Mouse (Mus musculus) left cerebral cortex, postnatal 25 days (tissue): ENCODE measurements around the gene Capn6. TPM values are rescaled to one million over a fixed set of nuclear protein-coding genes. Genes with fewer than 3 reads are reported as not detected.
A peak's percentile ranks its signal among the peaks of the same experiment; 100 is the strongest.

Experiments used
- DNase-seq, 2 experiments: peaks; one replicate each; pipeline ENCODE4 v3.0.0; 2022; ENCODE audit warnings: low spot score in 2 of 2, mixed read lengths in 1 of 2
- intact Hi-C: fragments of 180-260 bp; cut with DNase I; formaldehyde crosslinking; loops from one replicate; pipeline ENCODE4 v1.15.1; 2025
- microRNA-seq, 2 experiments: library from miRNA; unstranded; fragments of <30 nt; microRNA quantifications; one replicate each; pipeline ENCODE4 v1.2.0; 2022
- total RNA-seq, 2 experiments: library from RNA; stranded (reverse); gene quantifications; 2 replicates each; pipeline ENCODE4 v1.2.3; 2021

The Capn6 gene
- total RNA-seq: 1 to 10 TPM; 1.1 to 1.3 TPM

DNA sequence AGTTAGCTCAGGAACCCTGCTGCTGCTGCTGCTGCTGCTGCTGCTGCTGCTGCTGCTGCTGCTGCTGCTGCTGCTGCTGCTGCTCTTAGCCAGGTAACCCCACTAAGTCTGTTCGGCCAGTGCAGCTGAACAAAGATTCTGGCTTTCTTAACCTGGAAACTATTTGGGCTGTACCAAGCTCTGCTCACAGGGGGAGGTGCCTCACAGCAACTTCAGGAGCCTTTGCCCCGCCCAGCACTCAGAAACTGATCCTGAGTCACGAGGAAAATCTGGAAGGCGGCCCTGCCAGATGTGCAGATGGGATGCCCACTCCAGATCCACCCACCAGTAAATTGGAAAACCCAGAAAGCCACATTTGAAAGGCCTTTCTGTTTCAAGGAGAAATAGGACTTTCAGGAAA lies at the start of gene Capn6:
Gene Capn6 (minus strand): TSS at position 203 of the 400 bp plus-strand sequence.
- intact Hi-C loops: no loop called here
- no peak for DNase-seq

DNA sequence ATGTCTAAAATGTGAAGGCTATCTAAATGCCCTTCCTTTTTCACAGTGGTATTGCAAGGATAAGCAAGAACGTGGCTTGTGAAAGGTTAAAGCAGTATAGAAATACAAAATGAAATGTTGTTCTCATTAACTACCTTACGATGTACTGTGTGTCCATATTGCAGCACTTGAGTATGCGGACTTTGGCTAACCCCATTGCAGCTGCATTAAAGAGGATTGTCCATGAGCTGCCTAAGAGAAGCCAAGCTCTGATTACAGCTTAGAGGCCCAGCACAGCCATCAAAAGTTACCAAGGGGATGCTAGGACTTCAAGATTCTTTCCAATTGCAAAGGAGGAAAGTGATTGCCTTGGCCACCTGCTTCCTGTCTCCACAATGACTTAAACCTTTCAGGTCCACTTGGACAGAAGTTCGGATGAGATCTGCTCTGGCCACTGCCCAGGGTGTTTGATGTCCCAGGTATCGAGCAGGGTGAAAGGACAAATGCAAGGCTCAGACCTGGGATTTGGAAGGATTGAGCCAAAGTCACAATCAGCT lies 40.0 kb upstream of the Capn6 start:
- intact Hi-C loops: no loop called here
- no peak for DNase-seq

DNA sequence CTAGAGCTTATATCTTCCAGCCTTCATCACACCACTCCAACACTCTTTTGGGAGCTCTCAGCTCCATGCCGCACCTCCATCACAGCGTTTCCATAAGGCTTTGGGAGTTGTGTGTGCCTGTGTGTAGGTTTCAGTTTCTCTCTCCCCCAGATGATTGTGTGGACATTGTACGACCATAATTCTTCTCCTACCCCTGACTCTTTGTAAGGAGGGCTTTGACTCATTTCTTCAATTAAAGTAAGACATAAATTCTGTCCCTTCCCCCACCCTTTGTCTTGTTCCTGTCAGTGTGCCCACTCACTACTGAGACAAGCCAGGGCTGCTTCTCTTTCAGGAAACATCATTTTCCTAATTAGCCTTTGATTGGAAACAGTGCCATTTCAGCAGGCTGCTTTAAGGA lies 24.1 kb upstream of the Capn6 start:
- no peak for DNase-seq
- intact Hi-C loops: no loop called here

DNA sequence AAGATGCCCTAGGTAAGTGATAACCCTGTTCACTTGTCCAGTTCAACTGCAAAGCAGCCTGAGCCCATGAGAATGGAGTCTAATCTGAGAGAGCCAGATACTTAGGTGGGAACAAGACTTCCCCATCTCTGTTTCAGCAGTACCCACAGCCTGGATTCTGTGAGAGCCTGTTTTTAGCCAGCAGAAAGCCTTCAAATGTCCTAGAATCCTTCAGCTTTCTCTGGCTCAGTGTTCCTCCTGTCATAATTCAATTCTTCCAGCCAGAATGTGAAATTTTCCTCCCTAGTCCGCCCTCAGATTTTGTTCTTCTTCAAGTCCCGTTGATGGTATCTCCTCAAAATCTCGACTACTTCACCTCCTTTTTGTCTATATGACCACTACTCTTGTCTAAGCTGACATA lies 22.8 kb upstream of the Capn6 start:
- intact Hi-C loops: no loop called here

DNA sequence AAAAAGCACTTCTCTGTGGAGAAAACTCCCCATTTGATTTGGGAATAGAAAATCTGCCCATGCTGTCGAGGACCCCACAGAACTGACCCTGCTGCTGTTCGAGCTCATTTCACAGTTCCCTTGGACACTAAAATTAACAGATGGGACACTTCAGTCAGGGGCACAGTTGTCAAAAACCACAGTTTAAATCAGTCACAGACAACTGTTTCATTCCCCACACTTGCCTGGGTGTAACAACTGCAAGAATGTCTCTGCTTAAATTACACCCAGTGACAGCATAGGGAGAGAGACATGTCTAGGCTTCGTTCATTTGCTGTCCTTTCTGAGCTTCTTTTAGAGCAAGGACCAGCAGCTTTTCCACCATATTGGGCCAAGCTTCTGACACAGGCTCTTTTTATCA lies 19.4 kb upstream of the Capn6 start:
- intact Hi-C loops: no loop called here
- DNase-seq: peak in 1 of 2 experiments; percentile 37

More for the DNA sequence above, 22.8 kb upstream of the Capn6 start:
- DNase-seq: peak in 1 of 2 experiments; percentile 55

DNA sequence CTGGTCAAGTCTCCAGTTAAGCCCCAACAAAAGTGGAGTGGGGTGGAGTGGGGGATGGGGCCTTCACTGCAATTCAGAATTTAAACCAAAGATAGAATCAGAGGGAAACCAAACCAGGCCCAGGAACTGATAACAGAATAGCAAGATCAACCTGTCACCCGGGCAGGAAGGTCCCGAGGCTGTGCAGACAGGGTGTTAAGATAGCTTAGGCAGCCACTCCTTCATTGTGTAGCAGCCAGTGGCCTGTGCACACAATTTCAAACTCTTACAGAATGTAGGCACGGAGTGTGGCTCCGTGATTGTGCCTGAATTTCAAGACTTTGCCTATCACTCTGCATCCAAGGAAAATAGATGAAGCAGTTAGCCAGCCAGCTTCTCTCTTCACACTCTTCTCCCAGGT lies 693 bp downstream of the Capn6 start:
- DNase-seq: no peak
- intact Hi-C loops: no loop called here

DNA sequence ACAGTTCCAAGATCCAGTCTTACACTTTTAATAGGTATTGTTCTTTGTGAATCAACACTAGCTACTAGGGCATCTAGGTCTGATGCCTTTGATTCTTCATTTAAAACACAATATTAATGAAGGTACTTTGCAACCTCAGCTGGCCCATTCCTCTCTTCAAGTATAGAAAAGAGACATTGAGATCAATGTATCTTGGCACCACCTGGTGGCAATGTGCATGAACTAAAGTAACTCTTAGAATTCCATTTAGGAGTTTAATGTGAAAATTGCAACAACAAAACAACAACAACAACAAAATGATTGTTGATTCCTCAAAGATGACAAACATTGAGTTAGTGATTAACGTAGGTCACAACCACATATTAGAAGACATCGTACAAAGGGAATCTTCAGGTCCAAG lies 8.3 kb downstream of the Capn6 start:
- DNase-seq: peak in 1 of 2 experiments; percentile 4

DNA sequence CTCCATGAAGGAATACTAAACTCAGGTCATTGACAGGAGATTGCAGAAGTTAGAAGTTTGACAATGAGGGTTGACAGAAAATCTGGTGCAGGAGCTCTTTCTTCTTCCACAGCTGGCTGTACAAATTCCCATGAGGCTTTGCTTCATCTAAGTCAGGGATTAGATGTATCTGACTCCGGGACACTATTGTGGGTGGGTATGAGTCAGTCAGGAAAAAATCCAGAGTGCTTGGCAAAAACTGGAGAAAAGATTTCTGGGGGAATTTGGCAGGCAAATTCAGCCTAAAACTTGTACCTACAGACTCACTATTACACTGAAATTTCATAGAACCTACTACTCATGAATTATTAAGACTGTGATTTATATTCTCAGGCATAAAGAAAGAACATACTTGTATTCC lies 11.3 kb downstream of the Capn6 start:
- intact Hi-C loops: no loop called here
- DNase-seq: peak in 1 of 2 experiments; percentile 21

More for the DNA sequence above, 8.3 kb downstream of the Capn6 start:
- intact Hi-C loops: no loop called here

DNA sequence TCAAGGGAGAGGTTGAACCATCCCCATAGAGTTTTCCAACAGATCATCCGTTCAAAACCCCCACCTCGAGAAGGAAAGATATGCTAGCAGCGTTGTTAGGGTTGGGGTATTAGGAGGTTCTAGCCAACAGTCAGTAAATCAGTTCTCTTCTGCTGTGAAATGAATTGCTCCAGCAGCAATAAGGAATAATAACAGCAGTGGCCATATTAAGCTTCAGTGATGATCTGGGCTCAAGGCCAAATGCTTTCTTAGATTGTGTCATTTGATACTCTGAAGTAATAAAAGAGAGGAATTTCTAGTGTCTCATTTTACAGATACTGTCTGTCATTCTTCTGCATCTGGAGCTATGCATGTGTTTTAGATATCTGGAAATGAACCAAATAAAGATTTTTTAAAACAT lies 64.7 kb downstream of the Capn6 start:
- intact Hi-C loops: no loop called here
- DNase-seq: no peak

Small RNA genes lying within 50 kb of the gene (microRNA-seq; reads per million reads assigned to microRNA genes)
- 0 reads per million in 2 experiments for gene Gm47298

Other genes with a start within 250 kb of the Capn6 start
- 10 to 100 TPM; 25.8 to 27.7 TPM for gene Dcx, start 105.9 kb upstream of the Capn6 start, total RNA-seq